Mouse (Mus musculus) gastrocnemius, adult 18-20 months (tissue): Measurements from ENCODE around the gene Pmf1. TPM values are rescaled to one million over a fixed set of nuclear protein-coding genes. Genes with fewer than 3 reads are reported as not detected.

Experiments used
- DNase-seq: peaks from one replicate; pipeline ENCODE4 v3.0.0; 2021; ENCODE audit warnings: low spot score
- microRNA-seq: library from miRNA; unstranded; fragments of <30 nt; microRNA quantifications from one replicate; pipeline ENCODE4 v1.2.0, GENCODE M21; 2021
- total RNA-seq, 2 experiments: library from RNA; stranded (reverse); gene quantifications; 2 replicates each; pipeline ENCODE4 v1.2.3; 2021

Pmf1 gene
- total RNA-seq, 2 experiments from 2014 or later: 16.9 to 17.4 TPM

DNA sequence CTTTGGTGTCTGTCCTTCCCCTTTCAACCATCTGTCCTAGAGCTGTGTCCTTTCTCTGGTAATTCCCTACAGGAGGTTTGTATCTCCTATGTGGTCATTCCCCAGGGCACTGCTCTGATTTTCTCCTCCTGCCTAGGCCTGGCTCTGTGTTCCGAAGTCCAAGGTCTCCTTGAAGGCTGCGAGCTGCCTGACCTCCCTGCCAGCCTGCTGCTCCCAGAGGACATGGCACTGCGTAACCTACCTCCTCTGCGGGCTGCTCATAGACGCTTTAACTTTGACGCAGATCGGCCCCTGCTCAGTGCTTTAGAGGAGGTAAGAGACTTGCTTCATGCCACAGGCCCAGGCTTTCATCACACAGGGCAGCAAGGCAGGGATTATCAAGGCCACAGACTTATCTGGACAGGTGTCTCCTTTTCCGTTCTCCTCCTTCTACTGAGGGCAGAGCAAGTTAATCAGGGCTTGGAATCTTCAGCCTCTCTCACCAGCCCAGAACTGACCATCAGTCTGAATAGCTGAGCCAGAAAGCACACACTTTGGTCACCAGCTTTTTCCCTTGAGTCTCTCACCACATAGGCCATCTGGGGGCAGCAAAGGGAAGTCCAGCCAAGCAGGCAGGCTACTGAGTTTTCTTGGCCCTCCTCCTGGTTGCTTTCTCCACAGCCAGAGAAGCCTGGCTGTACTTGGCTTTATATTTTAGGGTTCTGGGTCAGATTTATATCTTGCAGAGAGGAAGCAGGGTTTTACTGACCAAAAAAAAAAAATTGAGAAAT is 55.5 kb downstream of the Pmf1 start:
- peak; percentile 51 for DNase-seq

DNA sequence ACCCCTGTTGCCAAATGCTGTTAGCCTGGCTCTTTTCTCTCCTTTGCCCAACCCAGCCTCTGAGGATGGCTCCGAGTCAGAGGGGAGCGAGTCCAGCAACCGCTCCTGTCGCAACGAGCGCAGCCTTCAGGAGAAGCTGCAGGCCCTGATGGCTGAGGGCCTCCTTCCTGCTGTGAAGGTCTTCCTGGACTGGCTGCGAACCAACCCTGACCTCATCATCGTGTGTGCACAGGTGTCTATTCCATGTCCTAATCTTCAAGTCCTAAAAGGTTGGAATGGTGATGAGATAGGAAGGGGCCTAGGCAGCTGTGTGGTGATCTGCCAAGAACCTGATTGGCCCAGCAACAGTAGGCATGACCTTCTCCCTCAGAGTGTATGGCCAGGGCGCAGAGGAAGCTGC is 57.2 kb downstream of the Pmf1 start:
- no peak for DNase-seq

DNA sequence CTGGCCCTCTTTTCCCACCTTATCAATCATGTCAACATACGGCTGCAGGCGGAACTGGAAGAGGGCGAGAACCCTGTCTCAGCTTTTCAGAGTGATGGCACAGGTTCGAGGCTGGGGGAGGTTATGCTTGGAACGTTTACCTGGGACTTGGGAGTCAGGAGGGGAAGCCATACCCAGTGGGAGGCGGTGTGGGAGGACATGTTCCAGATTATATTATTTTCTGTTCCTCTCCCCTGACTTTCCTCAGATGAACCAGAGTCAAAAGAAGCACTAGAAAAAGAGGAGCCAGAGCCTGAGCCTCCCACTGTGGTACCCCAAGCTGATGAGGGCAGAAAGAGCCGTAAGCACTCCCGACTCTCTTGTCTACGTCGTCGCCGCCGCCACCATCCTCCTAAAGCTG is 59.4 kb downstream of the Pmf1 start:
- DNase-seq: no peak

Small RNAs within 50 kb of the gene (microRNA-seq; reads per million reads assigned to microRNA genes)
- not detected for gene Mir7011

Other genes with a start within 250 kb of the Pmf1 start
- not detected for gene Rhbg, start 155.6 kb downstream of the Pmf1 start, total RNA-seq
- 1 to 10 TPM in 1 of 2 experiments, under 1 TPM in 1; 1.00 to 1.3 TPM for gene Gm38392, start 123.1 kb downstream of the Pmf1 start, total RNA-seq
- gene Tsacc, start 113.3 kb downstream of the Pmf1 start, total RNA-seq: 1 to 10 TPM; 7.4 to 7.9 TPM
- gene Cct3, start 113.2 kb downstream of the Pmf1 start, total RNA-seq: 100 to 1,000 TPM in 1 of 2 experiments, 10 to 100 TPM in 1; 84.1 to 107 TPM
- 10 to 100 TPM; 41.2 to 41.8 TPM for gene Glmp, start 85.3 kb downstream of the Pmf1 start, total RNA-seq
- 1 to 10 TPM; 3.1 to 3.9 TPM for gene Tmem79, start 74.2 kb downstream of the Pmf1 start, total RNA-seq
- 10 to 100 TPM; 37.5 to 48.1 TPM for gene Smg5, start 74.1 kb downstream of the Pmf1 start, total RNA-seq
- gene Paqr6, start 45.7 kb downstream of the Pmf1 start, total RNA-seq: under 1 TPM; 0.50 to 0.75 TPM
- not detected for gene Bglap3, start 37.6 kb downstream of the Pmf1 start, total RNA-seq
- gene Bglap2, start 31.6 kb downstream of the Pmf1 start, total RNA-seq: not detected
- gene Bglap, start 25.9 kb downstream of the Pmf1 start, total RNA-seq: not detected
- gene Slc25a44, start 14.8 kb upstream of the Pmf1 start, total RNA-seq: 10 to 100 TPM; 18.4 to 19.1 TPM
- gene Sema4a, start 50.9 kb upstream of the Pmf1 start, total RNA-seq: 1 to 10 TPM; 1.4 to 2.0 TPM
- 10 to 100 TPM; 68.3 to 89.6 TPM for gene Lmna, start 99.6 kb upstream of the Pmf1 start, total RNA-seq
- under 1 TPM; 0.17 to 0.18 TPM for gene Mex3a, start 122.1 kb upstream of the Pmf1 start, total RNA-seq
- gene Rab25, start 138.0 kb upstream of the Pmf1 start, total RNA-seq: not detected
- 10 to 100 TPM; 90.8 to 95.9 TPM for gene Lamtor2, start 142.7 kb upstream of the Pmf1 start, total RNA-seq
- gene Ubqln4, start 143.4 kb upstream of the Pmf1 start, total RNA-seq: 10 to 100 TPM; 86.3 to 89.9 TPM
- 10 to 100 TPM; 40.4 to 44.2 TPM for gene Ssr2, start 165.5 kb upstream of the Pmf1 start, total RNA-seq
- gene Arhgef2, start 195.6 kb upstream of the Pmf1 start, total RNA-seq: 10 to 100 TPM; 11.5 to 20.0 TPM
- gene Rxfp4, start 242.8 kb upstream of the Pmf1 start, total RNA-seq: not detected